ENCODE assay signal across 9 mouse cellular contexts in genomic region chr17:64575240-64575639, GRCm38 (mm10). TPM values are rescaled to one million over a fixed set of nuclear protein-coding genes. Genes with fewer than 3 reads are reported as not detected.
DNase-seq lines count a peak whose midpoint lies in the region; ATAC-seq and TF ChIP-seq lines count a peak whose summit lies in the region.
"Had no signal": no experiment of that assay in that cellular context is flagged by ENCODE, and none has a peak within 500 bp of the region (broad histone marks: within the 10 kb centered on the region; RNA-seq: fewer than 3 reads in every experiment).

No protein-coding gene starts in this region.

- H3K9me3 ChIP-seq in kidney, embryonic 16.5 days (ENCODE audit: low read length): no peaks in the 10 kb centered on the region
- H3K9me3 ChIP-seq in lung, postnatal 0 days (ENCODE audit: low read length): no peaks in the 10 kb centered on the region
- H3K9me3 ChIP-seq in hindbrain, embryonic 10.5 days: no peaks in the 10 kb centered on the region
- H3K9me3 ChIP-seq: heart, embryonic 13.5 days had no signal

- TF ChIP-seq EP300 in lung, postnatal 0 days (IDR thresholded peaks at IDR 0.05): no peak

- peak; percentile 48 for DNase-seq in kidney, adult 9 months
- DNase-seq in ZHBTc4 (ENCODE audit: low read depth, low spot score): peak; percentile 76
- DNase-seq in lung, postnatal 0 days (ENCODE audit: low spot score): no peak
- peak; percentile 40 for DNase-seq in thymus, postnatal 0 days (ENCODE audit: low spot score)
- DNase-seq in hindbrain, embryonic 10.5 days (ENCODE audit: low spot score): no peak
- no peak for DNase-seq in heart, adult 9 months (ENCODE audit: low spot score in 2 of 2)

- no peak overlapping the region for H3K4me2 ChIP-seq in kidney, embryonic 16.5 days (replicated peaks; ENCODE audit: low read depth, low read length)
- no peak overlapping the region for H3K4me2 ChIP-seq in lung, postnatal 0 days (replicated peaks; ENCODE audit: low read depth, low read length)
- H3K4me2 ChIP-seq: heart, embryonic 13.5 days had no signal

- no peak for ATAC-seq in kidney, embryonic 16.5 days (ENCODE audit: low FRiP score, low TSS enrichment)
- ATAC-seq in lung, postnatal 0 days: no peak
- ATAC-seq in erythroid progenitor cell, adult 5-6 weeks (replicated peaks; ENCODE audit: low FRiP score, poor library complexity, severe bottlenecking): no peak

- no peak overlapping the region for H3K9ac ChIP-seq in kidney, embryonic 16.5 days (replicated peaks; ENCODE audit: low read length)
- no peak overlapping the region for H3K9ac ChIP-seq in lung, postnatal 0 days (replicated peaks; ENCODE audit: low read depth)
- H3K9ac ChIP-seq: heart, embryonic 13.5 days had no signal

- no peak overlapping the region for H3K27ac ChIP-seq in kidney, embryonic 16.5 days (ENCODE audit: low read length)
- H3K27ac ChIP-seq in lung, postnatal 0 days (ENCODE audit: low read length): no peak overlapping the region
- H3K27ac ChIP-seq in hindbrain, embryonic 10.5 days: no peak overlapping the region
- H3K27ac ChIP-seq: heart, embryonic 13.5 days had no signal

- H3K4me1 ChIP-seq in kidney, embryonic 16.5 days (ENCODE audit: insufficient read depth, low read length): no peaks in the 10 kb centered on the region
- no peaks in the 10 kb centered on the region for H3K4me1 ChIP-seq in lung, postnatal 0 days (ENCODE audit: insufficient read depth, low read depth, low read length)
- 0 out of 2 replicates have a peak, but pooled peaks cover 9% of the 10 kb centered on the region for H3K4me1 ChIP-seq in hindbrain, embryonic 10.5 days (replicated peaks)
- H3K4me1 ChIP-seq: heart, embryonic 13.5 days had no signal

- H3K36me3 ChIP-seq in kidney, embryonic 16.5 days (ENCODE audit: insufficient read depth, low read length): no peaks in the 10 kb centered on the region
- H3K36me3 ChIP-seq in lung, postnatal 0 days (ENCODE audit: insufficient read depth, low read length): no peaks in the 10 kb centered on the region
- no peaks in the 10 kb centered on the region for H3K36me3 ChIP-seq in hindbrain, embryonic 10.5 days
- H3K36me3 ChIP-seq: heart, embryonic 13.5 days had no signal

- WGBS in kidney, embryonic 16.5 days: 81% methylated on average over 6 of the region's 6 CpGs
- WGBS in lung, postnatal 0 days: 86% methylated on average over 6 of the region's 6 CpGs
- 73% methylated on average over 6 of the region's 6 CpGs for WGBS in hindbrain, embryonic 10.5 days

- peak; percentile 57 for TF ChIP-seq CTCF in lung, postnatal 0 days (IDR thresholded peaks at IDR 0.05)

- no peak overlapping the region for H3K4me3 ChIP-seq in kidney, embryonic 16.5 days (ENCODE audit: low read length)
- no peak overlapping the region for H3K4me3 ChIP-seq in lung, postnatal 0 days (ENCODE audit: low read depth, low read length)
- H3K4me3 ChIP-seq in hindbrain, embryonic 10.5 days: no peak overlapping the region
- H3K4me3 ChIP-seq: heart, embryonic 13.5 days had no signal

- H3K27me3 ChIP-seq in kidney, embryonic 16.5 days (ENCODE audit: insufficient read depth, low read length): no peaks in the 10 kb centered on the region
- H3K27me3 ChIP-seq in lung, postnatal 0 days (replicated peaks; ENCODE audit: insufficient read depth, low read length): no peaks in the 10 kb centered on the region
- no peaks in the 10 kb centered on the region for H3K27me3 ChIP-seq in hindbrain, embryonic 10.5 days (ENCODE audit: insufficient read depth, poor library complexity, severe bottlenecking)
- H3K27me3 ChIP-seq: heart, embryonic 13.5 days had no signal

RNA-seq across cellular contexts. Expression of gene Man2a1, which starts 25.3 kb away (rescaled TPM):
- 7.3 and 9.1 TPM in 2 replicates for polyA plus RNA-seq in kidney, embryonic 16.5 days (2015; fragmentation: Nextera tagmentation; extraction: Ambion mirVana)
- 9.6 and 9.7 TPM in 2 replicates for polyA plus RNA-seq in lung, postnatal 0 days (2015; fragmentation: Nextera tagmentation; extraction: Ambion mirVana)
- polyA plus RNA-seq in thymus, postnatal 0 days (2015; fragmentation: Nextera tagmentation; extraction: Ambion mirVana): 9.9 and 13.9 TPM in 2 replicates
- 8.0 and 10.1 TPM in 2 replicates for total RNA-seq in erythroid progenitor cell, adult 5-6 weeks (2015; ENCODE audit: low replicate concordance)
- total RNA-seq in erythroid progenitor cell, adult 5-6 weeks (2017; ENCODE audit: low replicate concordance): 10.3 and 13.1 TPM in 2 replicates
- polyA plus RNA-seq in hindbrain, embryonic 10.5 days (2016; fragmentation: Nextera tagmentation; extraction: Ambion mirVana): 3.2 and 5.0 TPM in 2 replicates

Comparison
In these comparisons a context has a peak if more than half of its experiments do, and no peak if none do; other contexts are left out.
1. DNase-seq: peak in kidney, adult 9 months (single experiment), ZHBTc4 (single experiment) and thymus, postnatal 0 days (single experiment); none in lung, postnatal 0 days (single experiment), hindbrain, embryonic 10.5 days (single experiment) and heart, adult 9 months (0 of 2).